ENCODE assay signal across 17 mouse cellular contexts in genomic region chr17:35762614-35763013, GRCm38 (mm10).
"Had no signal": no experiment of that assay in that cellular context is flagged by ENCODE, and none has a peak within 500 bp of the region (broad histone marks: within the 10 kb centered on the region; RNA-seq: fewer than 3 reads in every experiment).

No protein-coding gene starts in this region.

- ATAC-seq: intestine, embryonic 16.5 days; midbrain, embryonic 13.5 days had no signal

- H3K9me3 ChIP-seq: liver, embryonic 13.5 days; midbrain, embryonic 13.5 days; neural tube, embryonic 12.5 days; neural tube, embryonic 15.5 days; stomach, embryonic 15.5 days had no signal

- H3K36me3 ChIP-seq: midbrain, embryonic 13.5 days; neural tube, embryonic 12.5 days; neural tube, embryonic 15.5 days; stomach, embryonic 15.5 days had no signal

- H3K27me3 ChIP-seq: liver, embryonic 13.5 days; midbrain, embryonic 13.5 days; neural tube, embryonic 12.5 days; neural tube, embryonic 15.5 days; stomach, embryonic 15.5 days had no signal

- H3K27ac ChIP-seq: midbrain, embryonic 13.5 days; neural tube, embryonic 12.5 days; neural tube, embryonic 15.5 days; stomach, embryonic 15.5 days had no signal

- H3K4me3 ChIP-seq: liver, embryonic 13.5 days; midbrain, embryonic 13.5 days; neural tube, embryonic 12.5 days; neural tube, embryonic 15.5 days; stomach, embryonic 15.5 days had no signal

- H3K4me2 ChIP-seq: liver, embryonic 13.5 days; lung, embryonic 14.5 days; midbrain, embryonic 13.5 days; neural tube, embryonic 12.5 days; neural tube, embryonic 15.5 days; stomach, embryonic 15.5 days had no signal

- DNase-seq: kidney, adult 18-20 months; kidney, adult 9 months; kidney, postnatal 14 days; kidney, postnatal 4 days; liver, embryonic 13.5 days; lung, embryonic 14.5 days; lung, postnatal 10 days; lung, postnatal 36 days; right cerebral cortex, adult 18-20 months; right cerebral cortex, postnatal 25 days; spleen, adult 18-20 months; thymus, postnatal 25 days had no signal

- H3K4me1 ChIP-seq: midbrain, embryonic 13.5 days; neural tube, embryonic 12.5 days; neural tube, embryonic 15.5 days; stomach, embryonic 15.5 days had no signal

- H3K9ac ChIP-seq: liver, embryonic 13.5 days; lung, embryonic 14.5 days; midbrain, embryonic 13.5 days; neural tube, embryonic 12.5 days; neural tube, embryonic 15.5 days; stomach, embryonic 15.5 days had no signal
